Mouse (Mus musculus) cerebellum, postnatal 25 days (tissue): Measurements from ENCODE around the gene Doc2a.

Source experiments
- DNase-seq, 2 experiments: peaks; one replicate each; pipeline ENCODE4 v3.0.0; 2021; ENCODE audit warnings: mixed read lengths in 2 of 2

Gene Doc2a

DNA sequence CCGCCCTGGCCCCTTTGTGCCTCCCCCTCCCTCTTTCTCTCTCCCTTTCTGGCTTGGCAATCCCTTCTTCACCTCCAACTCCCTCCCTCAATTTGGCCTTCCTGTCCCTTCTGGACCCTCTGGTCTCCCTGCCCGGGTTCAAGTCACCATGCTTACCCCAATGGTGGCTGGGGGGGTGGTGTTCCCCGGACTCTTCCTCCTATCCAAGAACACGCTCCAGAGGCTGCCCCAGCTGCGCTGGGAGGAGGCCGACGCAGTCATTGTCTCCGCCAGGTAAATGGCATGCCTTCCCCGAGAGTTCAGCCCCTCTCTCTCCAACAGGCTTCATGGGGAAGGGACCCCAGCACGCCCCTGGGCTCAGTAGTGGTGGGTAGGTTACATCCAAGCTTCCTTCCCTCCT is 23.3 kb upstream of the Doc2a start:
- DNase-seq, result peak; percentile 53

DNA sequence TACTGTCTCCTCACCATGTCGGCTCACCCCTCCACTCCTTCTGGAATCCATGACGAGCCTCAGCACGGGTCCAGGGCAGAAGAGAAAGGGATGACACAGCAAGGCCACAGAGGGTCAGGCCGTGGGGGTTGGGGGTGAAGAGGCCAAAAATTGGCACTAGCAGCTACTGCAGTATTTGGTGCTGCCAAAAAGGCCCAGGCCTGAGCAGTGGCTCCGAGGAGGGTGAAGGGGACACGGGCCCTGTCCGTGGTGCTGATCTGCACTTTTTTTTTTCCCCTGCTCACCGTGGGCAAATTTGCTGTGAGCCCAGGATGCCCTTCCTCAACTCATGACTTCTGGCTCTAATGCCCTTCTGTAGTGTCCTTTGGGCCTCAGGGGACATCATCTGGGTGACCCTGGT is 21.8 kb upstream of the Doc2a start:
- peak in 1 of 2 experiments; percentile 40 for DNase-seq

- no peak for DNase-seq
Observed at GRCm38 (mm10) chr7:126825952-126826351, 21.3 kb upstream of the Doc2a start.

DNA sequence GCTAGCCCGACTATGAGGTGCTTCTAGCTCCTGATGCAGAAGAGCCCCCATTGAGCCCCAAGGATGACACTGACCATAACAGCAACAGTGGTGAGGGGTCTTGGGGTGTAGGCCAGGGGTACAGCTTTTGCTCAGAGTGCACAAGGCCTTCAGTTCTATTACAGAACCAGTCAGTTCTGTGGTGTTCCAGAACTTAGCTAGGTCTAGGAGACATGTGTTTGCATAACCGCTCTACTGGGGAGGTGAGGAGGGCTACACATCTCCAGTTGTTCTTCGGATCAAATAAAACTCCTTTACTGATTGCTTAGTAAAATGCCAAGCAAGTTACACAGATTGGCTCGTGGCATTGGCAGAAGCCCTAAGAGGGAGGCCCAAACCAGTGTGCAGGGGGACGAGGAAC is 15.7 kb upstream of the Doc2a start, which contains the start of gene 4930451I11Rik:
Gene 4930451I11Rik (minus strand): TSS at position 101 of the 400 bp plus-strand sequence.
- DNase-seq, result no peak

DNA sequence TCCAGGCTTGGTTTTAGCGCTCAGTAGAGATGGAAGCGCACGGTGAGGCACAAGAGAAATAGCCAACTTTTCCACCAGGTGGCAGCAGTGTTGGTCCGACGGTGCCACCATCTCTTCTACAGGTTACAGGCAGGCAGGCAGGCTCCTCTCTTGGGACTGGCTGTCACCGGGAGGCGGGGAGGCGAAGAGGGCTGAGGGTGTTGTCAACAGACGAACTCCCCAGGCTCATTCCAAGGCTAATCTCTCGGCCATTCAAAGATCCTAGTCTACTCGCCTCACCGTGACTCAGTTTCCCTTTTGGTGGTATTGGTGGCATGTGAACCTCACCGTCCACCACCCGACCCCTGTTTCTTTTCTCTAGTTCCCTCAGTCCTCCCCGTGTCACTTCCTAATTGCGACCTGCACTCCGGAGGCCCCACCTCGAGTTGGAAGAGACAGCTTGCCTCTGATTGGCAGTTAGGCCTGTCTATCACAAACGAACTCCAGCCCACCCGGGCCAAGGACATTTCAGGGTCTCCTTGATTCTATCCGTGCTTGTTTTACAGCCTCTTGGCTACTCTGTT is 15.1 kb upstream of the Doc2a start:
- DNase-seq, result peak; percentile 89 to 92

- DNase-seq, result no peak
Observed at GRCm38 (mm10) chr7:126833294-126833693, 13.9 kb upstream of the Doc2a start.

GRCm38 (mm10) chr7:126843276-126843675 is 3.9 kb upstream of the Doc2a start:
- DNase-seq, result no peak

DNA sequence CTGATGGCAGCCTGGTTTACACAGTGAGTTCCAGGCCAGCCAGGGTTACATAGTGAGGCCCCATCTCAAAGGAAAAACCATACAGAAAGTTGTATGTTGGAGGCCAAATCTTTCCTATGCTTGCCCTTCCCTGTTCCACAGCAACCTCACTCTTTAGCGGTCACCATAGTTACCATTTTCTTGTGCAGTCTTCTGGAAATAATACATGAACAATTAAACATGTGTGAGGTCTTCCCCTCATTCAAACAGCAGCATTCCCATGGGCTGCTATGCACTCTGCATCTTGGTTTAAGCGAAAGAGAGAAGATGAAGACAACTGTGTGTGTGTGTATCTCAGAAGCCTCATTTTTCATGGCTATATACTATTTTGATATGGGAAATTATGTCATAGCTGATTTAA is 1.7 kb upstream of the Doc2a start:
- no peak for DNase-seq

- peak; percentile 38 to 48 for DNase-seq
Observed at GRCm38 (mm10) chr7:126847421-126848398, 494 bp downstream of the Doc2a start.

GRCm38 (mm10) chr7:126848794-126849193 is 1.6 kb downstream of the Doc2a start:
- peak; percentile 14 to 17 for DNase-seq

DNA sequence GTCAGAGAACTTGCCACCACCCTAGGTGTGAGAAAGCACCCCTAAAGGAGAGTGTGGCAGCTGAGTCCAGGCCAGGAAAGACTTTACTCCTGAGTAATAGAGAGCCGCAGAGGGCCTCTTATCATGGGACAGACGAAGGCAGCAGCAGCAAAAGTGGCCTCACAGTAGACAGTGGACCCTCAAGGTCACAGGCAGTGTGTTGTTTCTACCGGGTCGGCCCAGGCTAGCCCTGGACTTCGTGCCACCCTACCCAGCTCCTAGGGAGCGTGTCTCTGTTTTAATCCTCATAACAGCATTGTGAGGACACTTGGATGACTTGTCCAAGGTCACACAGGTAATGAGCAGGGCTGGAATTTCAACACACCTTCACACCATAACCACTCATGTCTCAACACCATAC is 2.9 kb downstream of the Doc2a start:
- no peak for DNase-seq

DNA sequence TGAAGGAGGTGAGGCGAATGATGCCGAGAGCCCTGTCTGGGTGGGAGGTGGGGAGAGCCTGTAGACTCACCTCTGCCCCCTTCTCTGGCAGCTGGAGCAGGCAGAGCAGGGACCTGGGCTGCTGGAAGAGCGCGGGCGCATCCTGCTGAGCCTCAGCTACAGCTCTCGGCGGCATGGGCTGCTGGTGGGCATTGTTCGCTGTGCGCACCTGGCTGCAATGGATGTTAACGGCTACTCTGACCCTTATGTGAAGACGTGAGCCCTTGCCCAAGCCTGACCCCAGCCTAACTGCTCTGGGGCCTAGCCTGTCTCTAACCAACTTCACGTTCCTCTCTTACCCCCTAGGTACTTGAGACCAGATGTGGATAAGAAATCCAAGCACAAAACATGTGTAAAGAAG is 4.0 kb downstream of the Doc2a start:
- peak in 1 of 2 experiments; percentile 8 for DNase-seq

- peak in 1 of 2 experiments; percentile 8 for DNase-seq
Observed at GRCm38 (mm10) chr7:126853454-126853853, 6.2 kb downstream of the Doc2a start.

DNA sequence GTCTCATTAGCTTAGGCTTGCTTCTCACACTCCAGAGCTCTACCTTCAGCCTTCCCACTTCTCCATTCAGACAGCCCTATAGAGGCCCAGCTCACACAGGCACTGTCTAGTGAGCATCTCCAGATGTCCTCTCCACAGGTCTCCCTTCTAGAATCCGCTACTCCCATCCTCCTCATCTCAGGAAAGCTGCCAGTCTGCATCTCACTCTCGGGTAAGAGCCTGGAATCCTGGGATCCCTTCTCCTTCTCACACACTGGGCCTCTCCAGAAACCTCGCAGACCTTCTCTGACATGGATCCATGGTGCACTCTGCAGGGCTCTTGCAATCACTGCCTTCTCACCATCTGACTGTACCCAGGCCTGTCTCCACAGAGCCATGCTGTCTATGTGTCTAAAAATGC is 8.4 kb downstream of the Doc2a start:
- DNase-seq, result peak; percentile 58 to 61

- no peak for DNase-seq
Observed at GRCm38 (mm10) chr7:126856741-126857420, 9.7 kb downstream of the Doc2a start.

- DNase-seq, result no peak
Observed at GRCm38 (mm10) chr7:126860987-126861386, 13.8 kb downstream of the Doc2a start.

GRCm38 (mm10) chr7:126861429-126862130 is 14.4 kb downstream of the Doc2a start, which contains the start of gene Hirip3:
Gene Hirip3 (plus strand): TSS chr7:126861972.
- peak; percentile 96 to 98 for DNase-seq

GRCm38 (mm10) chr7:126862147-126862784 is 15.1 kb downstream of the Doc2a start, which contains the start of gene Ino80e:
Gene Ino80e (minus strand): TSS chr7:126862377.
- DNase-seq, result peak; percentile 96 to 97

GRCm38 (mm10) chr7:126863791-126864190 is 16.6 kb downstream of the Doc2a start:
- DNase-seq, result peak in 1 of 2 experiments; percentile 16

DNA sequence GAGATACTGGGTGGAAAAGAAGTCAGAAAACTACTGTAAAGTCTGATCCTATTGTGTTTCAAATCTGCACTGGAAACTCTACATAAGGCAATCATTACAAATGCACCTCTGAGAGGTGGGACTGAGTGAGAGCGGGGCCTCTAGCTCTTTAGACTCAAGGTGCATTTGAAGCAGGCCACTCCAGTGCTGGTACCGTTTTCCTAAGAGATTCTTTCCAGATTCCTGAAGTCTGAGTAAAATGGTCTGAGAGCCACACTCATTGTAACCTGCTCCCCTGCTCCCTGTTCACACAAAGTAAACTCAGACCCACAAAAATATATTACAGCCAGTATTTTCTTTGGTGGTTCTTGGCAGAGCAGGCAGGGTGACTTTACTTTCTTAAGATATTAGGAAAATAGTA is 20.3 kb downstream of the Doc2a start:
- no peak for DNase-seq

GRCm38 (mm10) chr7:126868003-126868402 is 20.8 kb downstream of the Doc2a start:
- DNase-seq, result no peak
